Mouse (Mus musculus) C2C12 (cell line): Measurements from ENCODE around the gene Ganc.

ENCODE experiments used
- CEBPB ChIP-seq: IDR thresholded peaks from one replicate; pipeline ENCODE4 v1.6.1; 2011; ENCODE audit warnings: low read depth, mild to moderate bottlenecking, control low read depth, moderate library complexity
- CTCF ChIP-seq: IDR thresholded peaks from one replicate; pipeline ENCODE4 v1.5.1; 2011; ENCODE audit not compliant: control insufficient read depth, insufficient read depth, insufficient read length
- FOSL1 ChIP-seq: IDR thresholded peaks from one replicate; pipeline ENCODE4 v1.8.0; 2011; ENCODE audit warnings: mild to moderate bottlenecking, low read length; ENCODE audit not compliant: poor library complexity, insufficient read depth, severe bottlenecking
- MAX ChIP-seq: IDR thresholded peaks from one replicate; pipeline ENCODE4 v1.6.1; 2011; ENCODE audit warnings: mild to moderate bottlenecking, control low read depth
- MYOG ChIP-seq: IDR thresholded peaks from one replicate; pipeline ENCODE4 v1.6.1; 2011; ENCODE audit not compliant: control insufficient read depth, insufficient read length; ENCODE audit errors: extremely low read depth
- USF1 ChIP-seq: IDR thresholded peaks from one replicate; pipeline ENCODE4 v1.6.1; 2011; ENCODE audit warnings: low read depth, mild to moderate bottlenecking, control low read depth, moderate library complexity

- TF ChIP-seq CTCF (no peak), USF1 (no peak), MYOG (no peak), CEBPB (no peak), MAX (no peak), FOSL1 (no peak)
These were observed 37.2 kb upstream of the Ganc start for GRCm38 (mm10) chr2:120366501-120366900.
